In the genomic region with DNA sequence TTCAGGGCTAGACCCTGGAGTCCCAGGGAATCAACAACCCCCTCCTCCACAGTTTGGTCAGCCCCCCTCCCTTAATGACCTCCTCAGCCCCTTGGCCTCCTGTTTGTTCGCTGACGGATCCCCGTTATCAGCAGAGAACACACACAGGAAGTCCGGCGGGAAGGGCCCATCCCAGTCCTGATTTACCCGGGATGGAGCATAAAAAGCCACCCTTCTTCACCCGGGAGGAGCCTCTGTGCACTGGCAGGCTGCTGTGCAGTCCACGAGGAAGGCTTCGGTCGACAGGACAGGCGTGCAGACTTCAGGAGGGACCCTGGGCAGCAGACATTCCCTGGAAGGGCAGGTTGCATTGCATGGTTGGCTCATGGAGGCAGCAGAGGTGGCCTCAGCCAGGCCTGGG, we compare ENCODE assay signal across 8 mouse cellular contexts. TPM values are rescaled to one million over a fixed set of nuclear protein-coding genes. Genes with fewer than 3 reads are reported as not detected.
DNase-seq lines count a peak whose midpoint lies in the region; ATAC-seq and TF ChIP-seq lines count a peak whose summit lies in the region.

No protein-coding gene starts in this region.

- H3K4me3 ChIP-seq in embryonic facial prominence, embryonic 11.5 days (ENCODE audit: low read depth, low read length), result 0 out of 2 replicates have a peak overlapping the region, but pooled peaks have one; percentile 17
- H3K4me3 ChIP-seq in hindbrain, embryonic 15.5 days, result peak overlapping the region; percentile 8; the same call in 1 of the 2 replicates
- H3K4me3 ChIP-seq in liver, adult 2 months (ENCODE audit: insufficient read depth, low read depth, low read length), result peak overlapping the region; percentile 87
- peak overlapping the region; percentile 33 for H3K4me3 ChIP-seq in stomach, embryonic 16.5 days (replicated peaks; ENCODE audit: low read length)

- no peak for ATAC-seq in embryonic facial prominence, embryonic 11.5 days (replicated peaks; ENCODE audit: insufficient number of reproducible peaks, low FRiP score, low TSS enrichment, low read depth)
- no peak for ATAC-seq in hindbrain, embryonic 15.5 days (ENCODE audit: low FRiP score, low read depth)
- ATAC-seq in stomach, embryonic 16.5 days (ENCODE audit: insufficient read depth, low FRiP score), result no peak

- no peaks in the 10 kb centered on the region for H3K27me3 ChIP-seq in embryonic facial prominence, embryonic 11.5 days (ENCODE audit: control insufficient read depth, insufficient read depth, low read length)
- H3K27me3 ChIP-seq in hindbrain, embryonic 15.5 days, result no peaks in the 10 kb centered on the region
- no peaks in the 10 kb centered on the region for H3K27me3 ChIP-seq in liver, adult 2 months (ENCODE audit: control insufficient read depth, insufficient read depth, low read length)
- H3K27me3 ChIP-seq in stomach, embryonic 16.5 days (ENCODE audit: control insufficient read depth, insufficient read depth, low read length), result no peaks in the 10 kb centered on the region

- peak; percentile 85 for TF ChIP-seq POLR2A in liver, adult 2 months (IDR thresholded peaks at IDR 0.05; ENCODE audit: extremely low read depth, insufficient read depth, low read length)

- H3K79me2 ChIP-seq in liver, adult 2 months (ENCODE audit: control insufficient read depth, insufficient read depth, low read length), result no peaks in the 10 kb centered on the region

- WGBS in embryonic facial prominence, embryonic 11.5 days, result 67% methylated on average over 11 of the region's 11 CpGs
- 77% methylated on average over 11 of the region's 11 CpGs for WGBS in hindbrain, embryonic 15.5 days
- WGBS in liver, adult 2 months, result 49% methylated on average over 11 of the region's 11 CpGs
- 27% methylated on average over 11 of the region's 11 CpGs for WGBS in stomach, embryonic 16.5 days

- no peaks in the 10 kb centered on the region for H3K9me3 ChIP-seq in embryonic facial prominence, embryonic 11.5 days (replicated peaks; ENCODE audit: control insufficient read depth, low read length)
- no peaks in the 10 kb centered on the region for H3K9me3 ChIP-seq in hindbrain, embryonic 15.5 days
- no peaks in the 10 kb centered on the region for H3K9me3 ChIP-seq in stomach, embryonic 16.5 days (replicated peaks; ENCODE audit: control insufficient read depth, low read length)

- TF ChIP-seq CTCF in liver, adult 2 months (IDR thresholded peaks at IDR 0.05; ENCODE audit: low read depth, low read length), result no peak

- H3K4me1 ChIP-seq in embryonic facial prominence, embryonic 11.5 days (ENCODE audit: control insufficient read depth, insufficient read depth, low read length), result peaks cover 3% of the 10 kb centered on the region; the same call in 1 of the 2 replicates
- H3K4me1 ChIP-seq in hindbrain, embryonic 15.5 days (replicated peaks), result peaks cover 14% of the 10 kb centered on the region
- H3K4me1 ChIP-seq in liver, adult 2 months (ENCODE audit: control insufficient read depth, insufficient read depth, low read length), result 0 out of 2 replicates have a peak, but pooled peaks cover 3% of the 10 kb centered on the region
- peaks cover 6% of the 10 kb centered on the region; the same call in 1 of the 2 replicates for H3K4me1 ChIP-seq in stomach, embryonic 16.5 days (ENCODE audit: control insufficient read depth, insufficient read depth, low read length)

- H3K27ac ChIP-seq in embryonic facial prominence, embryonic 11.5 days (replicated peaks; ENCODE audit: low read depth, low read length), result peak overlapping the region; percentile 52; the same call in 1 of the 2 replicates
- no peak overlapping the region for H3K27ac ChIP-seq in hindbrain, embryonic 15.5 days (replicated peaks)
- H3K27ac ChIP-seq in liver, adult 2 months (replicated peaks; ENCODE audit: insufficient read depth, low read depth, low read length), result peak overlapping the region; percentile 79
- peak overlapping the region; percentile 62; the same call in 1 of the 2 replicates for H3K27ac ChIP-seq in stomach, embryonic 16.5 days (ENCODE audit: low read length)

- no peak overlapping the region for H3K4me2 ChIP-seq in embryonic facial prominence, embryonic 11.5 days (ENCODE audit: low read depth, low read length)
- no peak overlapping the region for H3K4me2 ChIP-seq in hindbrain, embryonic 15.5 days
- H3K4me2 ChIP-seq in stomach, embryonic 16.5 days (ENCODE audit: low read depth, low read length), result no peak overlapping the region

- peak overlapping the region; percentile 32 for H3K9ac ChIP-seq in embryonic facial prominence, embryonic 11.5 days (replicated peaks; ENCODE audit: low read length)
- no peak overlapping the region for H3K9ac ChIP-seq in hindbrain, embryonic 15.5 days
- peak overlapping the region; percentile 77 for H3K9ac ChIP-seq in liver, adult 2 months (ENCODE audit: low read depth, low read length)
- H3K9ac ChIP-seq in stomach, embryonic 16.5 days (ENCODE audit: low read length), result peak overlapping the region; percentile 56

- peak; percentile 72 for DNase-seq in adrenal gland, adult 8-10 months
- no peak for DNase-seq in embryonic facial prominence, embryonic 11.5 days (ENCODE audit: low spot score)
- DNase-seq in liver, adult 2 months (ENCODE audit: extremely low read depth, low read depth, low spot score), result no peak
- DNase-seq in right cerebral cortex, adult 2 months (ENCODE audit: low spot score in 2 of 2), result no peak
- no peak for DNase-seq in layer of hippocampus, postnatal 25 days (ENCODE audit: extremely low spot score in 1 of 2, low spot score in 1 of 2)
- DNase-seq in right cerebral cortex, postnatal 10 days (ENCODE audit: low spot score in 2 of 2), result no peak

- H3K36me3 ChIP-seq in embryonic facial prominence, embryonic 11.5 days (replicated peaks; ENCODE audit: control insufficient read depth, insufficient read depth, low read depth, low read length), result no peaks in the 10 kb centered on the region
- H3K36me3 ChIP-seq in hindbrain, embryonic 15.5 days, result no peaks in the 10 kb centered on the region
- H3K36me3 ChIP-seq in liver, adult 2 months (ENCODE audit: control insufficient read depth, insufficient read depth, low read length), result no peaks in the 10 kb centered on the region
- no peaks in the 10 kb centered on the region for H3K36me3 ChIP-seq in stomach, embryonic 16.5 days (ENCODE audit: control insufficient read depth, insufficient read depth, low read length)

RNA-seq across cellular contexts. Expression of a gene that starts 2.8 kb away (rescaled TPM):
- total RNA-seq in adrenal gland, adult 8-10 months (2022), result not detected
- polyA plus RNA-seq in embryonic facial prominence, embryonic 11.5 days (2014; fragmentation: Nextera tagmentation; extraction: Ambion mirVana), result not detected in 2 replicates
- not detected in 2 replicates for polyA plus RNA-seq in hindbrain, embryonic 15.5 days (2015; fragmentation: Nextera tagmentation; extraction: Ambion mirVana)
- not detected in 2 replicates for total RNA-seq in liver, adult 2 months (2014; rRNA removed)
- not detected in 2 replicates for polyA plus RNA-seq in liver, adult 2 months (2012; rRNA removed)
- polyA plus RNA-seq in stomach, embryonic 16.5 days (2015; fragmentation: Nextera tagmentation; extraction: Ambion mirVana), result not detected in 2 replicates
- not detected for total RNA-seq in layer of hippocampus, postnatal 25 days (2021)

RNA-seq across cellular contexts. Expression of a gene that starts 3.8 kb away (rescaled TPM):
- 100 to 1,000 TPM; 105 to 245 (median 172) TPM for total RNA-seq in adrenal gland, adult 8-10 months (2022)
- 54.3 and 74.6 TPM in 2 replicates for polyA plus RNA-seq in embryonic facial prominence, embryonic 11.5 days (2014; fragmentation: Nextera tagmentation; extraction: Ambion mirVana)
- polyA plus RNA-seq in hindbrain, embryonic 15.5 days (2015; fragmentation: Nextera tagmentation; extraction: Ambion mirVana), result 70.7 and 75.3 TPM in 2 replicates
- 58.6 and 67.0 TPM in 2 replicates for total RNA-seq in liver, adult 2 months (2014; rRNA removed)
- polyA plus RNA-seq in liver, adult 2 months (2012; rRNA removed), result 60.7 and 90.0 TPM in 2 replicates
- polyA plus RNA-seq in stomach, embryonic 16.5 days (2015; fragmentation: Nextera tagmentation; extraction: Ambion mirVana), result 116 and 120 TPM in 2 replicates
- total RNA-seq in layer of hippocampus, postnatal 25 days (2021), result 10 to 100 TPM; 56.8 to 68.2 TPM

RNA-seq across cellular contexts. Expression of a gene that starts 20.6 kb away (rescaled TPM):
- total RNA-seq in adrenal gland, adult 8-10 months (2022), result 100 to 1,000 TPM in 3 of 4 experiments, 10 to 100 TPM in 1; 86.0 to 354 (median 247) TPM
- 8.7 and 13.1 TPM in 2 replicates for polyA plus RNA-seq in embryonic facial prominence, embryonic 11.5 days (2014; fragmentation: Nextera tagmentation; extraction: Ambion mirVana)
- polyA plus RNA-seq in hindbrain, embryonic 15.5 days (2015; fragmentation: Nextera tagmentation; extraction: Ambion mirVana), result 6.1 and 6.6 TPM in 2 replicates
- 116 and 153 TPM in 2 replicates for total RNA-seq in liver, adult 2 months (2014; rRNA removed)
- polyA plus RNA-seq in liver, adult 2 months (2012; rRNA removed), result 421 and 511 TPM in 2 replicates
- 66.8 and 72.1 TPM in 2 replicates for polyA plus RNA-seq in stomach, embryonic 16.5 days (2015; fragmentation: Nextera tagmentation; extraction: Ambion mirVana)
- total RNA-seq in layer of hippocampus, postnatal 25 days (2021), result 1 to 10 TPM; 1.2 to 1.9 TPM

RNA-seq across cellular contexts. Expression of a gene that starts 44.6 kb away (rescaled TPM):
- 10 to 100 TPM in 2 of 4 experiments, 1 to 10 TPM in 2; 9.1 to 11.9 (median 10.4) TPM for total RNA-seq in adrenal gland, adult 8-10 months (2022)
- polyA plus RNA-seq in embryonic facial prominence, embryonic 11.5 days (2014; fragmentation: Nextera tagmentation; extraction: Ambion mirVana), result 40.4 and 44.4 TPM in 2 replicates
- polyA plus RNA-seq in hindbrain, embryonic 15.5 days (2015; fragmentation: Nextera tagmentation; extraction: Ambion mirVana), result 138 and 152 TPM in 2 replicates
- 0.09 and 0.13 TPM in 2 replicates for total RNA-seq in liver, adult 2 months (2014; rRNA removed)
- polyA plus RNA-seq in liver, adult 2 months (2012; rRNA removed), result 0.41 and 0.60 TPM in 2 replicates
- polyA plus RNA-seq in stomach, embryonic 16.5 days (2015; fragmentation: Nextera tagmentation; extraction: Ambion mirVana), result 23.2 and 27.3 TPM in 2 replicates
- total RNA-seq in layer of hippocampus, postnatal 25 days (2021), result 10 to 100 TPM; 71.3 to 78.8 TPM

Comparison
In these comparisons a context has a peak if more than half of its experiments do, and no peak if none do; other contexts are left out.
1. H3K4me3 ChIP-seq: peak in every context shown above with its lines; median percentile 87 in liver, adult 2 months; 33 in stomach, embryonic 16.5 days; 17 in embryonic facial prominence, embryonic 11.5 days; 8 in hindbrain, embryonic 15.5 days.